In the genomic region with DNA sequence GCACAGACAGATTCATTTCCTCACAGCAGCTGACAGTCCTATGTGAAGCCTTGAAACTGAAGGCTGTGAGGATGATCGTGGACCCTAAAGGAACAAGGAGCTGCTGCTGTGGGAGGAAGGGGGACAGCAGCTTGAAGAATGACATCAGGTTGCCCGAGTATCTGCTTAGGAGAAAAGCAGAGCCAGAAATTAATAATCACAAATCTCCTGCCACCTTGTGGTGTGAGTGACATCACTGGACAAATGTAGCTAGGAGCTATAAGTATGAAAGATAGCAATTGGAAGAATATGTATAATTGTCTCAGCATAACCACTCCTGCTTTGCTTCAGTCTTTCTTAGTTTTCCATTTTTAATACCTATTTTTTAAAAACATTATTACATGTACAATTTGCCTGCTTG, we compare ENCODE assay signal across 16 mouse cellular contexts.
DNase-seq lines count a peak whose midpoint lies in the region; ATAC-seq and TF ChIP-seq lines count a peak whose summit lies in the region.
"Had no signal": no experiment of that assay in that cellular context is flagged by ENCODE, and none has a peak within 500 bp of the region (broad histone marks: within the 10 kb centered on the region; RNA-seq: fewer than 3 reads in every experiment).

No protein-coding gene starts in this region.

- WGBS in cerebellum, adult 2 months: 6% methylated on average over 2 of the region's 2 CpGs
- WGBS in hindbrain, embryonic 14.5 days: 55% methylated on average over 2 of the region's 2 CpGs
- 58% methylated on average over 2 of the region's 2 CpGs for WGBS in hindbrain, embryonic 10.5 days
- WGBS in limb, embryonic 10.5 days: 61% methylated on average over 2 of the region's 2 CpGs

- H3K4me2 ChIP-seq in hindbrain, embryonic 14.5 days (replicated peaks): no peak overlapping the region
- H3K4me2 ChIP-seq: embryonic facial prominence, embryonic 15.5 days; heart, embryonic 13.5 days; hindbrain, embryonic 13.5 days; neural tube, embryonic 13.5 days had no signal

- no peak overlapping the region for H3K27ac ChIP-seq in cerebellum, adult 2 months (ENCODE audit: insufficient read depth, low read length)
- H3K27ac ChIP-seq in hindbrain, embryonic 14.5 days: no peak overlapping the region
- no peak overlapping the region for H3K27ac ChIP-seq in hindbrain, embryonic 10.5 days
- H3K27ac ChIP-seq in limb, embryonic 10.5 days: no peak overlapping the region
- H3K27ac ChIP-seq: embryonic facial prominence, embryonic 15.5 days; heart, embryonic 13.5 days; hindbrain, embryonic 13.5 days; liver, embryonic 14.5 days; neural tube, embryonic 13.5 days had no signal

- no peak; the same call in 1 of the 2 replicates for ATAC-seq in hindbrain, embryonic 14.5 days (ENCODE audit: low FRiP score)

- H3K36me3 ChIP-seq in hindbrain, embryonic 14.5 days (replicated peaks; ENCODE audit: control insufficient read depth, insufficient read depth): no peaks in the 10 kb centered on the region
- H3K36me3 ChIP-seq in hindbrain, embryonic 10.5 days: no peaks in the 10 kb centered on the region
- no peaks in the 10 kb centered on the region for H3K36me3 ChIP-seq in limb, embryonic 10.5 days
- H3K36me3 ChIP-seq: embryonic facial prominence, embryonic 15.5 days; heart, embryonic 13.5 days; hindbrain, embryonic 13.5 days; neural tube, embryonic 13.5 days had no signal

- H3K9ac ChIP-seq in hindbrain, embryonic 14.5 days: no peak overlapping the region
- H3K9ac ChIP-seq: embryonic facial prominence, embryonic 15.5 days; heart, embryonic 13.5 days; hindbrain, embryonic 13.5 days; liver, embryonic 14.5 days; neural tube, embryonic 13.5 days had no signal

- no peak overlapping the region for H3K4me3 ChIP-seq in cerebellum, adult 2 months (replicated peaks; ENCODE audit: insufficient read depth, low read depth, low read length)
- H3K4me3 ChIP-seq in hindbrain, embryonic 14.5 days (replicated peaks; ENCODE audit: low read length): no peak overlapping the region
- no peak overlapping the region for H3K4me3 ChIP-seq in hindbrain, embryonic 10.5 days
- no peak overlapping the region for H3K4me3 ChIP-seq in limb, embryonic 10.5 days
- H3K4me3 ChIP-seq: embryonic facial prominence, embryonic 15.5 days; heart, embryonic 13.5 days; hindbrain, embryonic 13.5 days; neural tube, embryonic 13.5 days had no signal

- no peaks in the 10 kb centered on the region for H3K9me3 ChIP-seq in hindbrain, embryonic 14.5 days (ENCODE audit: control insufficient read depth, low read length)
- no peaks in the 10 kb centered on the region for H3K9me3 ChIP-seq in hindbrain, embryonic 10.5 days
- H3K9me3 ChIP-seq in limb, embryonic 10.5 days (replicated peaks): no peaks in the 10 kb centered on the region
- H3K9me3 ChIP-seq: embryonic facial prominence, embryonic 15.5 days; heart, embryonic 13.5 days; hindbrain, embryonic 13.5 days; neural tube, embryonic 13.5 days had no signal

- H3K4me1 ChIP-seq in cerebellum, adult 2 months (ENCODE audit: control insufficient read depth, insufficient read depth, low read length): 0 out of 2 replicates have a peak, but pooled peaks cover 3% of the 10 kb centered on the region
- H3K4me1 ChIP-seq in hindbrain, embryonic 14.5 days (replicated peaks; ENCODE audit: control insufficient read depth, insufficient read depth, low read length): no peaks in the 10 kb centered on the region
- H3K4me1 ChIP-seq in hindbrain, embryonic 10.5 days (replicated peaks): no peaks in the 10 kb centered on the region
- H3K4me1 ChIP-seq in limb, embryonic 10.5 days: no peaks in the 10 kb centered on the region
- H3K4me1 ChIP-seq: embryonic facial prominence, embryonic 15.5 days; heart, embryonic 13.5 days; hindbrain, embryonic 13.5 days; neural tube, embryonic 13.5 days had no signal

- DNase-seq in cerebellum, adult 2 months: peak; percentile 6 to 9
- DNase-seq in cerebellum, adult 9-10 months: no peak
- peak; percentile 26 for DNase-seq in hindbrain, embryonic 14.5 days (ENCODE audit: low spot score)
- DNase-seq in hindbrain, embryonic 10.5 days (ENCODE audit: low spot score): no peak
- peak; percentile 1 for DNase-seq in retina, postnatal 1 day
- DNase-seq in retina, embryonic 14.5 days (ENCODE audit: low spot score): no peak
- DNase-seq in layer of hippocampus, postnatal 36 days: peak; percentile 5 to 10
- no peak for DNase-seq in limb, embryonic 10.5 days (ENCODE audit: low spot score)
- DNase-seq: gastrocnemius, postnatal 25 days; kidney, adult 11 months; kidney, postnatal 36 days had no signal

- H3K27me3 ChIP-seq in cerebellum, adult 2 months (ENCODE audit: control insufficient read depth, insufficient read depth, low read length): no peaks in the 10 kb centered on the region
- H3K27me3 ChIP-seq in hindbrain, embryonic 14.5 days (ENCODE audit: control insufficient read depth, insufficient read depth, low read length): no peaks in the 10 kb centered on the region
- H3K27me3 ChIP-seq in hindbrain, embryonic 10.5 days (ENCODE audit: insufficient read depth, poor library complexity, severe bottlenecking): no peaks in the 10 kb centered on the region
- no peaks in the 10 kb centered on the region for H3K27me3 ChIP-seq in limb, embryonic 10.5 days (ENCODE audit: low read depth, poor library complexity, severe bottlenecking)
- H3K27me3 ChIP-seq: embryonic facial prominence, embryonic 15.5 days; heart, embryonic 13.5 days; hindbrain, embryonic 13.5 days; neural tube, embryonic 13.5 days had no signal

- no peak for TF ChIP-seq POLR2A in cerebellum, adult 2 months (IDR thresholded peaks at IDR 0.05; ENCODE audit: borderline replicate concordance, insufficient read depth, low read length)

- 0 out of 2 replicates have a peak, but pooled peaks have one; percentile 9 for TF ChIP-seq CTCF in cerebellum, adult 2 months (IDR thresholded peaks at IDR 0.05; ENCODE audit: borderline replicate concordance, insufficient read depth, low read depth, low read length)

Comparison
In these comparisons a context has a peak if more than half of its experiments do, and no peak if none do; other contexts are left out.
1. DNase-seq: peak in cerebellum, adult 2 months (2 of 2), hindbrain, embryonic 14.5 days (single experiment), retina, postnatal 1 day (single experiment) and layer of hippocampus, postnatal 36 days (2 of 2); none in cerebellum, adult 9-10 months (single experiment), hindbrain, embryonic 10.5 days (single experiment), retina, embryonic 14.5 days (single experiment) and limb, embryonic 10.5 days (single experiment).